Mouse (Mus musculus) common myeloid progenitor, adult 5-6 weeks (primary cell): ENCODE measurements at regions not wholly inside any gene's neighbourhood (a gene's known extent, or its start where the extent isn't known, plus 50 kb on each side); places are given as distances from the start of the nearest gene placed in this dataset.

Source experiments
- ATAC-seq: replicated peaks from 2 replicates; pipeline ENCODE4 v1.8.0; 2016; ENCODE audit warnings: low read depth, mild to moderate bottlenecking, moderate TSS enrichment, inconsistent platforms; ENCODE audit not compliant: poor library complexity, severe bottlenecking

GRCm38 (mm10) chr15:38351701-38352100, 926.3 kb downstream of the 4930447A16Rik start:
- no peak for ATAC-seq

- no peak for ATAC-seq
These were observed 928.0 kb downstream of the 4930447A16Rik start for GRCm38 (mm10) chr15:38353371-38353770.

- no peak for ATAC-seq
These were observed 933.7 kb downstream of the 4930447A16Rik start for GRCm38 (mm10) chr15:38359053-38359452.

- ATAC-seq: no peak
These were observed 938.2 kb downstream of the 4930447A16Rik start for GRCm38 (mm10) chr15:38363522-38363921.

- ATAC-seq: 0 out of 2 replicates have a peak, but pooled peaks have one; percentile 18
These were observed 938.7 kb downstream of the 4930447A16Rik start for GRCm38 (mm10) chr15:38364014-38364413.

GRCm38 (mm10) chr15:38367643-38368042, 942.3 kb downstream of the 4930447A16Rik start:
- no peak for ATAC-seq

GRCm38 (mm10) chr15:38368291-38368690, 942.9 kb downstream of the 4930447A16Rik start:
- no peak for ATAC-seq

- ATAC-seq: no peak
These were observed 946.2 kb downstream of the 4930447A16Rik start for GRCm38 (mm10) chr15:38371404-38372090.

- ATAC-seq: peak; percentile 96
These were observed 948.4 kb downstream of the 4930447A16Rik start for GRCm38 (mm10) chr15:38373797-38374196.

- ATAC-seq: no peak
These were observed 949.4 kb downstream of the 4930447A16Rik start for GRCm38 (mm10) chr15:38374786-38375185.

- no peak for ATAC-seq
These were observed 952.8 kb downstream of the 4930447A16Rik start for GRCm38 (mm10) chr15:38378106-38378505.

- no peak for ATAC-seq
These were observed 962.3 kb downstream of the 4930447A16Rik start for GRCm38 (mm10) chr15:38387617-38388016.

- no peak for ATAC-seq
These were observed 963.1 kb downstream of the 4930447A16Rik start for GRCm38 (mm10) chr15:38388436-38388835.

- ATAC-seq: no peak
These were observed 965.1 kb downstream of the 4930447A16Rik start for GRCm38 (mm10) chr15:38390450-38390849.

- ATAC-seq: no peak
These were observed 966.1 kb downstream of the 4930447A16Rik start for GRCm38 (mm10) chr15:38391420-38391819.

- no peak for ATAC-seq
These were observed 966.5 kb downstream of the 4930447A16Rik start for GRCm38 (mm10) chr15:38391860-38392259.

GRCm38 (mm10) chr15:38392441-38393149, 967.2 kb downstream of the 4930447A16Rik start:
- no peak for ATAC-seq

- ATAC-seq: no peak
These were observed 973.5 kb downstream of the 4930447A16Rik start for GRCm38 (mm10) chr15:38398852-38399251.

GRCm38 (mm10) chr15:38402762-38403161, 977.4 kb downstream of the 4930447A16Rik start:
- no peak for ATAC-seq

- peak; percentile 76 for ATAC-seq
These were observed 978.5 kb downstream of the 4930447A16Rik start for GRCm38 (mm10) chr15:38403760-38404375.
